Mouse (Mus musculus): ENCODE results near the gene Trim38. TPM values are rescaled to one million over a fixed set of nuclear protein-coding genes. Genes with fewer than 3 reads are reported as not detected.

The Trim38 gene
- total RNA-seq, 2 experiments from 2014 or later = not detected

- ATAC-seq (ENCODE audit: poor library complexity, severe bottlenecking) = no peak
These were observed 52.5 kb downstream of the Trim38 start for GRCm38 (mm10) chr13:23822213-23822612.

GRCm38 (mm10) chr13:23826606-23827005 lies 56.9 kb downstream of the Trim38 start:
- no peak for ATAC-seq (ENCODE audit: poor library complexity, severe bottlenecking)

GRCm38 (mm10) chr13:23833053-23833452 lies 63.3 kb downstream of the Trim38 start:
- ATAC-seq (ENCODE audit: poor library complexity, severe bottlenecking) = peak; percentile 45; the same call in 1 of the 2 replicates

GRCm38 (mm10) chr13:23834836-23835235 lies 65.1 kb downstream of the Trim38 start:
- ATAC-seq (ENCODE audit: poor library complexity, severe bottlenecking) = no peak

GRCm38 (mm10) chr13:23836630-23837029 lies 66.9 kb downstream of the Trim38 start:
- no peak for ATAC-seq (ENCODE audit: poor library complexity, severe bottlenecking)

GRCm38 (mm10) chr13:23839308-23839707 lies 69.6 kb downstream of the Trim38 start, which contains the start of gene Slc17a3:
TSS of gene Slc17a3 (plus strand) at chr13:23839434.
- ATAC-seq (ENCODE audit: poor library complexity, severe bottlenecking) = no peak

Other genes with a start within 250 kb of the Trim38 start
Only the 30 nearest of the 37 such genes appear.
- gene Hist1h1d, start 216.7 kb upstream of the Trim38 start, total RNA-seq (2015) = 16.7 and 17.0 TPM in 2 replicates
- 182 and 184 TPM in 2 replicates for gene Hist1h1d, start 216.7 kb upstream of the Trim38 start, total RNA-seq (2017)
- 101 and 161 TPM in 2 replicates for gene Hist1h3e, start 207.5 kb upstream of the Trim38 start, total RNA-seq (2015)
- 295 and 358 TPM in 2 replicates for gene Hist1h3e, start 207.5 kb upstream of the Trim38 start, total RNA-seq (2017)
- 8.8 and 9.0 TPM in 2 replicates for gene Hist1h2ae, start 198.7 kb upstream of the Trim38 start, total RNA-seq (2015)
- 272 and 274 TPM in 2 replicates for gene Hist1h2ae, start 198.7 kb upstream of the Trim38 start, total RNA-seq (2017)
- gene Hist1h2bg, start 198.5 kb upstream of the Trim38 start, total RNA-seq (2015) = 325 and 384 TPM in 2 replicates
- gene Hist1h2bg, start 198.5 kb upstream of the Trim38 start, total RNA-seq (2017) = 1,715 and 1,721 TPM in 2 replicates
- gene Hist1h2bf, start 195.7 kb upstream of the Trim38 start, total RNA-seq (2015) = 449 and 490 TPM in 2 replicates
- 736 and 744 TPM in 2 replicates for gene Hist1h2bf, start 195.7 kb upstream of the Trim38 start, total RNA-seq (2017)
- gene Hist1h2ad, start 195.5 kb upstream of the Trim38 start, total RNA-seq (2015) = 3.2 and 3.6 TPM in 2 replicates
- gene Hist1h2ad, start 195.5 kb upstream of the Trim38 start, total RNA-seq (2017) = 93.7 and 99.2 TPM in 2 replicates
- 150 and 159 TPM in 2 replicates for gene Hist1h3d, start 194.2 kb upstream of the Trim38 start, total RNA-seq (2015)
- 86.3 and 96.3 TPM in 2 replicates for gene Hist1h3d, start 194.2 kb upstream of the Trim38 start, total RNA-seq (2017)
- 655 and 672 TPM in 2 replicates for gene Hist1h4d, start 188.3 kb upstream of the Trim38 start, total RNA-seq (2015)
- gene Hist1h4d, start 188.3 kb upstream of the Trim38 start, total RNA-seq (2017) = 1,182 and 1,443 TPM in 2 replicates
- 15.1 and 16.4 TPM in 2 replicates for gene Hist1h2be, start 148.8 kb upstream of the Trim38 start, total RNA-seq (2015)
- 110 and 115 TPM in 2 replicates for gene Hist1h2be, start 148.8 kb upstream of the Trim38 start, total RNA-seq (2017)
- 408 and 475 TPM in 2 replicates for gene Hist1h1e, start 147.4 kb upstream of the Trim38 start, total RNA-seq (2015)
- 457 and 467 TPM in 2 replicates for gene Hist1h1e, start 147.4 kb upstream of the Trim38 start, total RNA-seq (2017)
- gene Hist1h2ac, start 86.0 kb upstream of the Trim38 start, total RNA-seq (2015) = 10.3 and 12.0 TPM in 2 replicates
- 67.7 and 81.2 TPM in 2 replicates for gene Hist1h2ac, start 86.0 kb upstream of the Trim38 start, total RNA-seq (2017)
- gene Hist1h2bc, start 85.7 kb upstream of the Trim38 start, total RNA-seq (2015) = 40.3 and 42.6 TPM in 2 replicates
- 253 and 263 TPM in 2 replicates for gene Hist1h2bc, start 85.7 kb upstream of the Trim38 start, total RNA-seq (2017)
- 0.94 TPM in 1 of 2 replicates, not detected in the other for gene Hist1h1t, start 74.1 kb upstream of the Trim38 start, total RNA-seq (2015)
- gene Hist1h1t, start 74.1 kb upstream of the Trim38 start, total RNA-seq (2017) = 2.7 and 5.3 TPM in 2 replicates
- 60.8 and 62.1 TPM in 2 replicates for gene Hist1h4c, start 71.5 kb upstream of the Trim38 start, total RNA-seq (2015)
- gene Hist1h4c, start 71.5 kb upstream of the Trim38 start, total RNA-seq (2017) = 282 and 359 TPM in 2 replicates
- 12.3 and 17.1 TPM in 2 replicates for gene Hfe, start 59.1 kb upstream of the Trim38 start, total RNA-seq (2015)
- 7.6 and 8.5 TPM in 2 replicates for gene Hfe, start 59.1 kb upstream of the Trim38 start, total RNA-seq (2017)
- gene Hist1h1c, start 31.1 kb upstream of the Trim38 start, total RNA-seq (2015) = 179 and 186 TPM in 2 replicates
- 1,288 and 1,327 TPM in 2 replicates for gene Hist1h1c, start 31.1 kb upstream of the Trim38 start, total RNA-seq (2017)
- gene Hist1h3c, start 24.3 kb upstream of the Trim38 start, total RNA-seq (2015) = 115 and 119 TPM in 2 replicates
- gene Hist1h3c, start 24.3 kb upstream of the Trim38 start, total RNA-seq (2017) = 508 and 593 TPM in 2 replicates
- 264 and 296 TPM in 2 replicates for gene Hist1h2bb, start 23.2 kb upstream of the Trim38 start, total RNA-seq (2015)
- 5,681 and 7,839 TPM in 2 replicates for gene Hist1h2bb, start 23.2 kb upstream of the Trim38 start, total RNA-seq (2017)
- 64.3 and 114 TPM in 2 replicates for gene Hist1h2ab, start 18.8 kb upstream of the Trim38 start, total RNA-seq (2015)
- 3,821 and 4,666 TPM in 2 replicates for gene Hist1h2ab, start 18.8 kb upstream of the Trim38 start, total RNA-seq (2017)
- 495 and 572 TPM in 2 replicates for gene Hist1h3b, start 17.6 kb upstream of the Trim38 start, total RNA-seq (2015)
- 546 and 613 TPM in 2 replicates for gene Hist1h3b, start 17.6 kb upstream of the Trim38 start, total RNA-seq (2017)
- gene Hist1h4b, start 12.9 kb upstream of the Trim38 start, total RNA-seq (2015) = 64.8 and 95.3 TPM in 2 replicates
- 562 and 732 TPM in 2 replicates for gene Hist1h4b, start 12.9 kb upstream of the Trim38 start, total RNA-seq (2017)
- 58.1 TPM in 2 replicates for gene Hist1h4a, start 8.7 kb upstream of the Trim38 start, total RNA-seq (2015)
- 540 and 548 TPM in 2 replicates for gene Hist1h4a, start 8.7 kb upstream of the Trim38 start, total RNA-seq (2017)
- 53.9 and 67.3 TPM in 2 replicates for gene Hist1h3a, start 7.5 kb upstream of the Trim38 start, total RNA-seq (2015)
- 527 and 571 TPM in 2 replicates for gene Hist1h3a, start 7.5 kb upstream of the Trim38 start, total RNA-seq (2017)
- gene Hist1h1a, start 6.2 kb upstream of the Trim38 start, total RNA-seq (2015) = 117 and 119 TPM in 2 replicates
- gene Hist1h1a, start 6.2 kb upstream of the Trim38 start, total RNA-seq (2017) = 1,654 and 1,862 TPM in 2 replicates
- gene Slc17a2, start 37.1 kb downstream of the Trim38 start, total RNA-seq (2015) = not detected in 2 replicates
- gene Slc17a2, start 37.1 kb downstream of the Trim38 start, total RNA-seq (2017) = not detected in 2 replicates
- not detected in 2 replicates for gene Slc17a3, start 69.5 kb downstream of the Trim38 start, total RNA-seq (2015)
- not detected in 2 replicates for gene Slc17a3, start 69.5 kb downstream of the Trim38 start, total RNA-seq (2017)
- not detected in 2 replicates for gene Slc17a1, start 97.8 kb downstream of the Trim38 start, total RNA-seq (2015)
- not detected in 2 replicates for gene Slc17a1, start 97.8 kb downstream of the Trim38 start, total RNA-seq (2017)
- not detected in 2 replicates for gene Slc17a4, start 145.1 kb downstream of the Trim38 start, total RNA-seq (2015)
- gene Slc17a4, start 145.1 kb downstream of the Trim38 start, total RNA-seq (2017) = not detected in 2 replicates
- gene Hist1h2ba, start 164.2 kb downstream of the Trim38 start, total RNA-seq (2015) = not detected in 2 replicates
- gene Hist1h2ba, start 164.2 kb downstream of the Trim38 start, total RNA-seq (2017) = not detected in 2 replicates
- not detected in 2 replicates for gene Hist1h2aa, start 164.5 kb downstream of the Trim38 start, total RNA-seq (2015)
- gene Hist1h2aa, start 164.5 kb downstream of the Trim38 start, total RNA-seq (2017) = not detected in 2 replicates

All from megakaryocyte, adult 5-6 weeks (primary cell).